Mouse (Mus musculus): ENCODE measurements at regions not wholly inside any gene's neighbourhood (a gene's known extent, or its start where the extent isn't known, plus 50 kb on each side); places are given as distances from the start of the nearest gene placed in this dataset.

DNA sequence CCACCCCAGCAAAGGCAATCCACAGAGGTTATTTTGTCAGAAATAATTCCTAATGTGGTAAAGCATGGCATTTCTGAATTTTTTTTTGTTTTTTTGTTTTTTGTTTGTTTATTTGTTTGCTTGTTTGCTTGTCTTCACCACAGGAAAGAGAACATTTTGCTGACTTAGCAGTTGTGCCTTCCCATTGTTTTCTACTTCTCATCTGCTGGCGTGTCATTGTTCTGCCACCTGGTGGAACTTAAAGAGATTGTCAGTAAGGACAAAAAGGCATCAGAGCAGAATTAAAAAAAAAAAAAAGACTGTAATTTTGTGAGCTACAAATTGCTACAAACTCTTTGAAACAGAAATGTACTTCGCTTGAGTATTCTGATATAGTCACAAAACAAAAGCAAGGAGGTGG is 79.5 kb downstream of the AI429214 start:
- TF ChIP-seq POLR2A (IDR thresholded peaks at IDR 0.05; ENCODE audit: borderline replicate concordance, extremely low read depth, low read depth, low read length) (no peak), CTCF (IDR thresholded peaks at IDR 0.05; ENCODE audit: insufficient read depth, low read length) (peak; percentile 16; the same call in 1 of the 2 replicates)

All from lung, adult 2 months (tissue).